Comparison of ENCODE assay signal across 8 mouse cellular contexts in the genomic region with DNA sequence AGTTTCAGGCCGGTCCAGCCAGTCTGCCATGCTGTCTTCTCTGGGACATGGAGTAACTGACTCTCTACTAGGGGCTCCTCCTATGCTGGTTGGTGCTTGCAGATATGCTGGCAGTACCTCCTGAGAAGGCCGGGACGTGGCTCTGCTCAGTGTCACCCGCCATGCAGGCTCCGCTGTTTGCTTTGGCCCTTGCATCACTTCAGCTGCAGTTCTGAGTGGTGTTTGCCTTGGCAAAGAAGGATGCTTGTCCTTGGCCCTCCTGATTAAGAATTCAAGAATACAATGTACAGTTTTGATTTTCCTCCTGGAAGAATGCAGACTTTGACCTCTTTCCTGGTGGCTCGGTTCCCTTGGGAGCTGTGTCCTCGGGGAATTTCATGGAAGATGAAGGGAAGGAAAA. TPM values are rescaled to one million over a fixed set of nuclear protein-coding genes. Genes with fewer than 3 reads are reported as not detected.
DNase-seq lines count a peak whose midpoint lies in the region; ATAC-seq and TF ChIP-seq lines count a peak whose summit lies in the region.

No protein-coding gene starts in this region.

- no peak for DNase-seq in liver, embryonic 13.5 days
- DNase-seq in liver = no peak
- peak; percentile 65 to 85 for DNase-seq in heart, adult 18-20 months
- no peak for DNase-seq in urinary bladder, postnatal 10 days (ENCODE audit: low spot score)
- no peak for DNase-seq in gastrocnemius, postnatal 4 days (ENCODE audit: low spot score in 2 of 2)

- H3K27me3 ChIP-seq in liver, embryonic 13.5 days = peaks cover 51% of the 10 kb centered on the region
- H3K27me3 ChIP-seq in kidney, embryonic 15.5 days = no peaks in the 10 kb centered on the region

- TF ChIP-seq POLR2A in olfactory bulb, adult 2 months (IDR thresholded peaks at IDR 0.05; ENCODE audit: insufficient read depth, low read depth, low read length) = no peak

- H3K9me3 ChIP-seq in liver, embryonic 13.5 days (replicated peaks) = no peaks in the 10 kb centered on the region
- no peaks in the 10 kb centered on the region for H3K9me3 ChIP-seq in kidney, embryonic 15.5 days (replicated peaks)

- peaks cover 74% of the 10 kb centered on the region for H3K4me1 ChIP-seq in liver, embryonic 13.5 days (replicated peaks)
- H3K4me1 ChIP-seq in kidney, embryonic 15.5 days = peaks cover 59% of the 10 kb centered on the region
- peaks cover 45% of the 10 kb centered on the region for H3K4me1 ChIP-seq in olfactory bulb, adult 2 months (ENCODE audit: control insufficient read depth, insufficient read depth, low read length)

- H3K4me3 ChIP-seq in liver, embryonic 13.5 days (replicated peaks) = no peak overlapping the region
- no peak overlapping the region for H3K4me3 ChIP-seq in kidney, embryonic 15.5 days (replicated peaks)
- H3K4me3 ChIP-seq in olfactory bulb, adult 2 months (ENCODE audit: insufficient read depth, low read depth, low read length) = peak overlapping the region; percentile 78

- TF ChIP-seq CTCF in olfactory bulb, adult 2 months (IDR thresholded peaks at IDR 0.05; ENCODE audit: insufficient read depth, low read depth, low read length) = no peak

- ATAC-seq in liver, embryonic 13.5 days (ENCODE audit: low read depth) = no peak
- no peak for ATAC-seq in kidney, embryonic 15.5 days (replicated peaks; ENCODE audit: low FRiP score)
- no peak for ATAC-seq in inflammation-experienced regulatory T-cells, adult 6 months

- H3K9ac ChIP-seq in liver, embryonic 13.5 days = no peak overlapping the region
- H3K9ac ChIP-seq in kidney, embryonic 15.5 days = no peak overlapping the region

- no peak overlapping the region for H3K27ac ChIP-seq in liver, embryonic 13.5 days
- 0 out of 2 replicates have a peak overlapping the region, but pooled peaks have one; percentile 27 for H3K27ac ChIP-seq in kidney, embryonic 15.5 days
- peak overlapping the region; percentile 2; the same call in 1 of the 2 replicates for H3K27ac ChIP-seq in olfactory bulb, adult 2 months (ENCODE audit: insufficient read depth, low read depth, low read length)

- 68% methylated on average over 7 of the region's 7 CpGs for WGBS in liver, embryonic 13.5 days (ENCODE audit: insufficient replicate concordance)
- WGBS in kidney, embryonic 15.5 days = 73% methylated on average over 7 of the region's 7 CpGs
- 44% methylated on average over 7 of the region's 7 CpGs for WGBS in olfactory bulb, adult 2 months

- H3K36me3 ChIP-seq in liver, embryonic 13.5 days = no peaks in the 10 kb centered on the region
- no peaks in the 10 kb centered on the region for H3K36me3 ChIP-seq in kidney, embryonic 15.5 days

- peak overlapping the region; percentile 94 for H3K4me2 ChIP-seq in liver, embryonic 13.5 days
- 0 out of 2 replicates have a peak overlapping the region, but pooled peaks have one; percentile 86 for H3K4me2 ChIP-seq in kidney, embryonic 15.5 days

RNA-seq across cellular contexts. Expression of a gene that starts 2.8 kb away (rescaled TPM):
- 5.1 and 5.5 TPM in 2 replicates for polyA plus RNA-seq in liver, embryonic 13.5 days (2015; fragmentation: Nextera tagmentation; extraction: Ambion mirVana)
- total RNA-seq in heart, adult 18-20 months (2021) = 10 to 100 TPM in 1 of 2 experiments, 1 to 10 TPM in 1; 6.5 to 10.7 TPM
- polyA plus RNA-seq in kidney, embryonic 15.5 days (2015; fragmentation: Nextera tagmentation; extraction: Ambion mirVana) = 20.8 and 22.3 TPM in 2 replicates
- not detected in 2 replicates for polyA plus RNA-seq in olfactory bulb, adult 2 months (2012; ENCODE audit: insufficient read depth, insufficient read length, low replicate concordance, missing spikeins)
- 10 to 100 TPM in 1 of 3 experiments, 1 to 10 TPM in 2; 8.1 to 12.1 (median 9.6) TPM for polyA plus RNA-seq in inflammation-experienced regulatory T-cells, adult 6 months (2017; shearing (Covaris generic))
- 1 to 10 TPM; 8.1 to 8.5 TPM for total RNA-seq in gastrocnemius, postnatal 4 days (2021)

RNA-seq across cellular contexts. Expression of a gene that starts 32.1 kb away (rescaled TPM):
- 37.4 and 37.6 TPM in 2 replicates for polyA plus RNA-seq in liver, embryonic 13.5 days (2015; fragmentation: Nextera tagmentation; extraction: Ambion mirVana)
- total RNA-seq in heart, adult 18-20 months (2021) = 10 to 100 TPM; 27.8 to 30.2 TPM
- polyA plus RNA-seq in kidney, embryonic 15.5 days (2015; fragmentation: Nextera tagmentation; extraction: Ambion mirVana) = 94.1 and 101 TPM in 2 replicates
- polyA plus RNA-seq in olfactory bulb, adult 2 months (2012; ENCODE audit: insufficient read depth, insufficient read length, low replicate concordance, missing spikeins) = not detected in 2 replicates
- polyA plus RNA-seq in inflammation-experienced regulatory T-cells, adult 6 months (2017; shearing (Covaris generic)) = 10 to 100 TPM; 43.9 to 55.0 (median 52.0) TPM
- 10 to 100 TPM; 37.3 to 37.9 TPM for total RNA-seq in gastrocnemius, postnatal 4 days (2021)

Comparison
In these comparisons a context has a peak if more than half of its experiments do, and no peak if none do; other contexts are left out.
1. DNase-seq: peak in heart, adult 18-20 months (2 of 2); none in liver, embryonic 13.5 days (single experiment), liver (single experiment), urinary bladder, postnatal 10 days (single experiment) and gastrocnemius, postnatal 4 days (0 of 2).
2. RNA of a gene that starts 32.1 kb away (polyA plus RNA-seq): 94.1 to 101 TPM in kidney, embryonic 15.5 days, 43.9 to 55.0 TPM in inflammation-experienced regulatory T-cells, adult 6 months and 37.4 to 37.6 TPM in liver, embryonic 13.5 days; not detected in olfactory bulb, adult 2 months; every median in the first group is over 10 times any median in the second.